Mouse (Mus musculus) MEL (cell line): ENCODE measurements around the gene Irf2bp2. TPM values are rescaled to one million over a fixed set of nuclear protein-coding genes. Genes with fewer than 3 reads are reported as not detected.

Source experiments
- DNase-seq: peaks from one replicate; pipeline ENCODE4 v3.0.0; 2011; ENCODE audit warnings: low read depth, low spot score
- H3K27ac ChIP-seq: 2 replicates; pipeline ENCODE4 v1.5.1; 2012; ENCODE audit warnings: low read depth, mild to moderate bottlenecking, control low read depth, low read length, moderate library complexity; ENCODE audit not compliant: control insufficient read depth
- H3K27me3 ChIP-seq, 2 experiments: fragments of 150-350 bp in 1 of 2; sonication (generic) in 1 of 2; 2 replicates each; pipeline ENCODE4 v1.6.1; 2012; ENCODE audit warnings: low read length in 2 of 2, mild to moderate bottlenecking in 2 of 2, improper control_type of control experiment in 1 of 2, moderate library complexity in 1 of 2; ENCODE audit not compliant: insufficient read depth in 2 of 2, control insufficient read depth in 1 of 2
- H3K36me3 ChIP-seq, 2 experiments: 2 replicates each; pipeline ENCODE4 v1.6.1; 2012 to 2014; ENCODE audit warnings: low read length in 2 of 2, improper control_type of control experiment in 1 of 2, inconsistent platforms in 1 of 2, mild to moderate bottlenecking in 1 of 2; ENCODE audit not compliant: insufficient read depth in 2 of 2, control insufficient read depth in 1 of 2
- H3K4me1 ChIP-seq, 2 experiments: fragments of 150-350 bp in 1 of 2; sonication (generic) in 1 of 2; 2 replicates each; pipeline ENCODE4 v1.6.1; 2012; ENCODE audit warnings: low read length in 2 of 2, improper control_type of control experiment in 1 of 2, mild to moderate bottlenecking in 1 of 2; ENCODE audit not compliant: insufficient read depth in 2 of 2, control insufficient read depth in 1 of 2
- H3K4me3 ChIP-seq, 2 experiments: fragments of 150-350 bp in 1 of 2; sonication (generic) in 1 of 2; 2 replicates each; pipeline ENCODE4 v1.5.1; 2012; ENCODE audit warnings: low read depth in 2 of 2, low read length in 2 of 2, mild to moderate bottlenecking in 2 of 2, moderate library complexity in 2 of 2, control low read depth in 1 of 2, improper control_type of control experiment in 1 of 2; ENCODE audit not compliant: control insufficient read depth in 1 of 2, insufficient read depth in 1 of 2
- H3K79me2 ChIP-seq: 2 replicates; pipeline ENCODE4 v1.6.1; 2012; ENCODE audit warnings: mild to moderate bottlenecking, low read length, moderate library complexity; ENCODE audit not compliant: control insufficient read depth, poor library complexity, insufficient read depth
- H3K9ac ChIP-seq: 2 replicates; pipeline ENCODE4 v1.6.1; 2012; ENCODE audit warnings: low read depth, mild to moderate bottlenecking, control low read depth, low read length, moderate library complexity; ENCODE audit not compliant: control insufficient read depth, poor library complexity, severe bottlenecking
- H3K9me3 ChIP-seq: fragments of 150-350 bp; sonication (generic); replicated peaks from 2 replicates; pipeline ENCODE4 v1.6.1; 2012; ENCODE audit warnings: mild to moderate bottlenecking, low read length, improper control_type of control experiment, moderate library complexity; ENCODE audit not compliant: insufficient read depth
- BHLHE40 ChIP-seq: IDR thresholded peaks from 2 replicates; pipeline ENCODE4 v1.6.1; 2012; ENCODE audit warnings: low read depth, mild to moderate bottlenecking, inconsistent platforms, low read length, improper control_type of control experiment, borderline replicate concordance
- CHD1 ChIP-seq: IDR thresholded peaks from 2 replicates; pipeline ENCODE4 v1.6.1; 2012; ENCODE audit warnings: low read depth, mild to moderate bottlenecking, inconsistent platforms, low read length, improper control_type of control experiment
- EP300 ChIP-seq, 2 experiments: IDR thresholded peaks; 2 replicates each; pipeline ENCODE4 v1.6.1; 2011; ENCODE audit warnings: improper control_type of control experiment in 2 of 2, low read length in 2 of 2, low read depth in 1 of 2, mild to moderate bottlenecking in 1 of 2
- ETS1 ChIP-seq: IDR thresholded peaks from 2 replicates; pipeline ENCODE4 v1.6.1; 2012; ENCODE audit warnings: low read depth, mild to moderate bottlenecking, inconsistent platforms, low read length, improper control_type of control experiment, moderate library complexity
- GATA1 ChIP-seq: IDR thresholded peaks from 2 replicates; pipeline ENCODE4 v1.6.1; 2011; ENCODE audit warnings: low read depth, low read length, improper control_type of control experiment
- HCFC1 ChIP-seq: IDR thresholded peaks from 2 replicates; pipeline ENCODE4 v1.6.1; 2012; ENCODE audit warnings: low read depth, mild to moderate bottlenecking, inconsistent platforms, low read length, improper control_type of control experiment, moderate library complexity
- NRF1 ChIP-seq: IDR thresholded peaks from 2 replicates; pipeline ENCODE4 v1.6.1; 2014; ENCODE audit warnings: low read depth, mild to moderate bottlenecking, inconsistent platforms, low read length, improper control_type of control experiment, moderate library complexity; ENCODE audit not compliant: poor library complexity, insufficient read depth, severe bottlenecking
- POLR2A ChIP-seq, 2 experiments: IDR thresholded peaks; 2 replicates each; pipeline ENCODE4 v1.6.1; 2011 to 2012; ENCODE audit warnings: low read length in 2 of 2, mild to moderate bottlenecking in 2 of 2, control low read depth in 1 of 2, improper control_type of control experiment in 1 of 2, low read depth in 1 of 2, moderate library complexity in 1 of 2; ENCODE audit not compliant: control insufficient read depth in 1 of 2, insufficient read depth in 1 of 2, poor library complexity in 1 of 2
- POLR2AphosphoS5 ChIP-seq: IDR thresholded peaks from 2 replicates; pipeline ENCODE4 v1.6.1; 2012; ENCODE audit warnings: low read depth, borderline replicate concordance, mild to moderate bottlenecking, inconsistent platforms, low read length, moderate library complexity, mixed read lengths
- RAD21 ChIP-seq: IDR thresholded peaks from 2 replicates; pipeline ENCODE4 v1.6.1; 2011; ENCODE audit warnings: mild to moderate bottlenecking, low read depth, low read length, improper control_type of control experiment
- SMC3 ChIP-seq: IDR thresholded peaks from 2 replicates; pipeline ENCODE4 v1.6.1; 2011; ENCODE audit warnings: low read depth, low read length, improper control_type of control experiment
- TAL1 ChIP-seq: IDR thresholded peaks from 2 replicates; pipeline ENCODE4 v1.6.1; 2012; ENCODE audit warnings: mild to moderate bottlenecking, inconsistent platforms, low read length, moderate library complexity, mixed read lengths
- TCF12 ChIP-seq: IDR thresholded peaks from 2 replicates; pipeline ENCODE4 v1.6.1; 2014; ENCODE audit warnings: low read depth, mild to moderate bottlenecking, inconsistent platforms, low read length, improper control_type of control experiment, moderate library complexity
- USF2 ChIP-seq, 2 experiments: IDR thresholded peaks; 2 replicates each; pipeline ENCODE4 v1.6.1; 2011 to 2012; ENCODE audit warnings: improper control_type of control experiment in 2 of 2, low read length in 2 of 2, borderline replicate concordance in 1 of 2, inconsistent platforms in 1 of 2, low read depth in 1 of 2, mild to moderate bottlenecking in 1 of 2; ENCODE audit not compliant: insufficient read depth in 1 of 2
- ZKSCAN1 ChIP-seq: IDR thresholded peaks from 2 replicates; pipeline ENCODE4 v1.6.1; 2012; ENCODE audit warnings: low read depth, mild to moderate bottlenecking, inconsistent platforms, low read length, improper control_type of control experiment, moderate library complexity
- polyA plus RNA-seq, 2 experiments: library from polyadenylated mRNA; stranded (reverse) in 1 of 2; unstranded in 1 of 2; fragments of >175 nt in 1 of 2; fragments of >200 nt in 1 of 2; gene quantifications; 2 replicates each; pipeline versions ENCODE4 v1.2.1 to v1.2.4; 2012; ENCODE audit warnings: low replicate concordance in 2 of 2, low read depth in 1 of 2; ENCODE audit not compliant: insufficient read length in 2 of 2, insufficient read depth in 1 of 2, missing spikeins in 1 of 2
- total RNA-seq: library from RNA; depleted of rRNA; stranded (reverse); fragments of 300-350 nt; gene quantifications from 2 replicates; pipeline ENCODE4 v1.2.3, GENCODE M21; 2012

Irf2bp2 gene
- total and polyA plus RNA-seq, 3 experiments, result 17.1 to 30.4 TPM; not detected in 1

DNA sequence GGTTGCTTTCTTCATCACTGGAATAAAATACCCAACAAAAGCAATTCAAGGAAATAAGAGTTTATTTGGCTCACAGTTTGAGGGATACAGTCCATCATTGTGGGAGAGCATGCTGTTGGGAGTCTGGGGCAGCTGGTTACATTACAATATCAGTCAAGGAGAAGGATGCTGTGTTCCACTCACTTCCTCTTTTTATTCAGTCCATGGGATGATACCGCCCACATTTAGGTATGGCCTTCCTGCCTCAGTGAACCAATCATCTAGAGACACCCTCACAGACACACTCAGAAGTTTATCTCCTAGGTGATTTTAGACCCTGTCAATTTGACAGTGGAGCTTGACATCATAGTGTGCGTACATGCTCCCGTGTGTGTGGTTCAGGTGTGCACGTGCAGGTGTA, 48.9 kb upstream of the Irf2bp2 start:
- H3K27me3 ChIP-seq, result peaks cover 0 to 2% of the 10 kb centered on the region in 2 experiments; a peak in 2 of 4 replicates
- no peaks in the 10 kb centered on the region for H3K9me3 ChIP-seq
- no peaks in the 10 kb centered on the region for H3K79me2 ChIP-seq
- no peaks in the 10 kb centered on the region for H3K36me3 ChIP-seq
- TF ChIP-seq TAL1 (no peak), POLR2A (IDR thresholded peaks at IDR 0.05; ENCODE audit: control insufficient read depth in 1 of 2, insufficient read depth in 1 of 2, low read depth in 1 of 2, low read length in 2 of 2, poor library complexity in 1 of 2) (no peak)
- DNase-seq, result peak; percentile 39
- no peaks in the 10 kb centered on the region for H3K4me1 ChIP-seq
- no peak overlapping the region for H3K27ac ChIP-seq
- no peak overlapping the region for H3K9ac ChIP-seq
- no peak overlapping the region for H3K4me3 ChIP-seq

DNA sequence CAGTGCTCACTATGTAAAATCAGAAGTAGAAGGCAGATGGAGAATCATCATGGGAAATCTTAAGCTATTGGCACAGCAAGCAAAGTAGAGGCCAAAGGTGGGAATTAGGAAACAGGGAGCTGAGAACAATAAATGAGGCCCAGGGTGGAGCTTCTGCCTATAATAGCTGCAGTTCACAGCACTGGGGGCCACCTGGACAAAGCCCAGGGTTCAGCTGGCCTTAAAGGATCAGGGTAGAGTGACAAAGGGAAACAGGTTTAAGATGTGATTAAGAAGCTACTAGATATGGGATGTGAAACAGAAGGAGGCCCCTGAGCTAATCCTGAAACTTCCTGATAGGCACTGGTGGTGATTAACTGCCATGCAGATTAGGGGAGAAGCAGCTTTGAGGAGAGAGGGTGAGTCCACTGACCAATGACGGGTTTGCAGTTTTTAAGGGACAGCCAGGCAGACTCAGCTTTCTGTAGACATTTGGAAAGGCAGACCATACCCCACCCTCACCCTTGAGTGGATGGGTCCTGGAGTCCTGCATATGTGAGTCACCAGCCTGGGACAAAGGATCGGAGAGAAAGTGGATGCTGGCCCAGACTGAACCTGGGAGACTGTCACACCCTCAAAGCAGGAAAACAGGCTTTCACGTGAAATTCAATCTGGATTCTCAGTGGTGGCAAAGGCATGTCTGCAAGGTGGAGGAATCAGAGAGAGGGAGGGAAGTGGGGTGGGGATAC, 47.9 kb upstream of the Irf2bp2 start:
- H3K4me3 ChIP-seq, result no peak overlapping the region
- DNase-seq, result no peak
- no peak overlapping the region for H3K9ac ChIP-seq
- no peaks in the 10 kb centered on the region for H3K9me3 ChIP-seq
- H3K36me3 ChIP-seq, result no peaks in the 10 kb centered on the region
- TF ChIP-seq TCF12 (0 out of 2 replicates have a peak, but pooled peaks have one; percentile 11), EP300 (IDR thresholded peaks at IDR 0.05; ENCODE audit: low read depth in 1 of 2, low read length in 2 of 2) (peak in 1 of 2 experiments; percentile 30; a peak in 2 of 4 replicates), SMC3 (no peak)
- no peaks in the 10 kb centered on the region for H3K4me1 ChIP-seq
- no peaks in the 10 kb centered on the region for H3K79me2 ChIP-seq
- H3K27ac ChIP-seq, result no peak overlapping the region
- H3K27me3 ChIP-seq, result peaks cover 0 to 2% of the 10 kb centered on the region in 2 experiments; a peak in 2 of 4 replicates

DNA sequence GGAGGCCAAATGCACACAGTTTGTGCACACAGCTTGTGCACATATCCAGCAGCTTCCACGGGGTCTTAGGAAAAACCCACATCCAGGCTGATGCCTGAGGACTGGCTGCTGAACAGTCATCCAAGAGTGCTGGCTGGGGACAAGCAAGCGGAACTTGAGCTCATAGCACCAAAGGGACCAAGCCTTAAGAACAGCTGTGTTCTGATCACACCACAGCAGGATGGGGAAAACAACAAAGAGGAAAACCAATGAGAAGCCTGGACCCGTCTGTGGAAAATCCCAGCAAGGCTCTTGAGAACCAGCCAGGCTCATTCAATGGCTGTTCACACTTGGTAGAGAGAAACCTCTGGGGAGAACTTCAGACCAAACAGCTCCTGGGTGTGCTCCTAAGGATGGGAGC, 45.4 kb upstream of the Irf2bp2 start:
- no peaks in the 10 kb centered on the region for H3K4me1 ChIP-seq
- H3K27ac ChIP-seq, result no peak overlapping the region
- no peaks in the 10 kb centered on the region for H3K79me2 ChIP-seq
- H3K9ac ChIP-seq, result no peak overlapping the region
- no peak for TF ChIP-seq USF2 (IDR thresholded peaks at IDR 0.05; ENCODE audit: borderline replicate concordance in 1 of 2, insufficient read depth in 1 of 2, low read depth in 1 of 2, low read length in 2 of 2)
- no peak for TF ChIP-seq NRF1
- no peak for TF ChIP-seq CHD1
- TF ChIP-seq POLR2AphosphoS5, result no peak
- no peak for TF ChIP-seq EP300 (IDR thresholded peaks at IDR 0.05; ENCODE audit: low read depth in 1 of 2, low read length in 2 of 2)
- TF ChIP-seq RAD21, result no peak
- TF ChIP-seq BHLHE40, result no peak
- TF ChIP-seq ZKSCAN1, result no peak
- no peak for TF ChIP-seq TCF12
- TF ChIP-seq GATA1, result no peak
- TF ChIP-seq HCFC1, result no peak
- no peak for TF ChIP-seq ETS1
- TF ChIP-seq, all 39 proteins: peak for 0
- Histone ChIP-seq H3K4me3 (no peak overlapping the region), H3K9me3 (no peaks in the 10 kb centered on the region), H3K36me3 (no peaks in the 10 kb centered on the region), H3K27me3 (peaks cover 0 to 2% of the 10 kb centered on the region in 2 experiments; a peak in 3 of 4 replicates)
- DNase-seq, result no peak
